Mouse (Mus musculus): ENCODE measurements at regions not wholly inside any gene's neighbourhood (a gene's known extent, or its start where the extent isn't known, plus 50 kb on each side); places are given as distances from the start of the nearest gene placed in this dataset.

- Histone ChIP-seq H3K9me3 (ENCODE audit: control insufficient read depth, low read length) (no peaks in the 10 kb centered on the region), H3K9ac (ENCODE audit: low read length) (no peak overlapping the region), H3K27me3 (ENCODE audit: control insufficient read depth, insufficient read depth, low read depth, low read length) (no peaks in the 10 kb centered on the region), H3K4me1 (replicated peaks; ENCODE audit: control insufficient read depth, insufficient read depth, low read length) (no peaks in the 10 kb centered on the region), H3K4me3 (ENCODE audit: low read length) (no peak overlapping the region), H3K27ac (ENCODE audit: low read length) (no peak overlapping the region), H3K4me2 (ENCODE audit: low read depth, low read length) (no peak overlapping the region), H3K36me3 (ENCODE audit: control insufficient read depth, insufficient read depth, low read length) (no peaks in the 10 kb centered on the region)
- no peak for ATAC-seq (ENCODE audit: low read depth)
- WGBS, result 72% methylated on average over 7 of the region's 7 CpGs
These were observed 142.5 kb downstream of the Atp23 start for GRCm38 (mm10) chr10:126758682-126759081.

GRCm38 (mm10) chr10:126753201-126753600 is 148.0 kb downstream of the Atp23 start:
- 60% methylated on average over 6 of the region's 6 CpGs for WGBS

GRCm38 (mm10) chr10:126752699-126753098 is 148.5 kb downstream of the Atp23 start:
- no peak overlapping the region for H3K4me3 ChIP-seq (ENCODE audit: low read length)
- 44% methylated on average over 11 of the region's 11 CpGs for WGBS
- H3K4me1 ChIP-seq (replicated peaks; ENCODE audit: control insufficient read depth, insufficient read depth, low read length), result no peaks in the 10 kb centered on the region
- no peak overlapping the region for H3K27ac ChIP-seq (ENCODE audit: low read length)
- ATAC-seq (ENCODE audit: low read depth), result no peak
- no peaks in the 10 kb centered on the region for H3K36me3 ChIP-seq (ENCODE audit: control insufficient read depth, insufficient read depth, low read length)
- H3K9ac ChIP-seq (ENCODE audit: low read length), result no peak overlapping the region
- no peaks in the 10 kb centered on the region for H3K9me3 ChIP-seq (ENCODE audit: control insufficient read depth, low read length)
- no peaks in the 10 kb centered on the region for H3K27me3 ChIP-seq (ENCODE audit: control insufficient read depth, insufficient read depth, low read depth, low read length)
- H3K4me2 ChIP-seq (ENCODE audit: low read depth, low read length), result no peak overlapping the region

More at GRCm38 (mm10) chr10:126753201-126753600, 148.0 kb downstream of the Atp23 start:
- H3K4me1 ChIP-seq (replicated peaks; ENCODE audit: control insufficient read depth, insufficient read depth, low read length), result no peaks in the 10 kb centered on the region
- H3K27ac ChIP-seq (ENCODE audit: low read length), result no peak overlapping the region
- no peaks in the 10 kb centered on the region for H3K9me3 ChIP-seq (ENCODE audit: control insufficient read depth, low read length)
- no peaks in the 10 kb centered on the region for H3K27me3 ChIP-seq (ENCODE audit: control insufficient read depth, insufficient read depth, low read depth, low read length)
- H3K4me3 ChIP-seq (ENCODE audit: low read length), result no peak overlapping the region
- ATAC-seq (ENCODE audit: low read depth), result no peak
- H3K4me2 ChIP-seq (ENCODE audit: low read depth, low read length), result no peak overlapping the region
- H3K36me3 ChIP-seq (ENCODE audit: control insufficient read depth, insufficient read depth, low read length), result no peaks in the 10 kb centered on the region
- no peak overlapping the region for H3K9ac ChIP-seq (ENCODE audit: low read length)

- Histone ChIP-seq H3K9ac (ENCODE audit: low read length) (no peak overlapping the region), H3K27me3 (ENCODE audit: control insufficient read depth, insufficient read depth, low read depth, low read length) (no peaks in the 10 kb centered on the region), H3K4me1 (replicated peaks; ENCODE audit: control insufficient read depth, insufficient read depth, low read length) (no peaks in the 10 kb centered on the region), H3K27ac (ENCODE audit: low read length) (no peak overlapping the region), H3K4me2 (ENCODE audit: low read depth, low read length) (no peak overlapping the region), H3K4me3 (ENCODE audit: low read length) (no peak overlapping the region), H3K9me3 (ENCODE audit: control insufficient read depth, low read length) (no peaks in the 10 kb centered on the region; the same call in 1 of the 2 replicates), H3K36me3 (ENCODE audit: control insufficient read depth, insufficient read depth, low read length) (no peaks in the 10 kb centered on the region)
- WGBS, result 52% methylated on average over 17 of the region's 17 CpGs
- no peak for ATAC-seq (ENCODE audit: low read depth)
These were observed 152.3 kb downstream of the Atp23 start for GRCm38 (mm10) chr10:126748696-126749466.

GRCm38 (mm10) chr10:126734661-126735060 is 166.5 kb downstream of the Atp23 start:
- no peaks in the 10 kb centered on the region for H3K4me1 ChIP-seq (replicated peaks; ENCODE audit: control insufficient read depth, insufficient read depth, low read length)

GRCm38 (mm10) chr10:126727840-126728239 is 173.3 kb downstream of the Atp23 start:
- ATAC-seq (ENCODE audit: low read depth), result no peak
- H3K4me2 ChIP-seq (ENCODE audit: low read depth, low read length), result no peak overlapping the region
- no peaks in the 10 kb centered on the region for H3K27me3 ChIP-seq (ENCODE audit: control insufficient read depth, insufficient read depth, low read depth, low read length)
- H3K27ac ChIP-seq (ENCODE audit: low read length), result no peak overlapping the region
- H3K4me1 ChIP-seq (replicated peaks; ENCODE audit: control insufficient read depth, insufficient read depth, low read length), result no peaks in the 10 kb centered on the region
- H3K4me3 ChIP-seq (ENCODE audit: low read length), result no peak overlapping the region
- WGBS, result 79% methylated on average over 4 of the region's 4 CpGs
- H3K9ac ChIP-seq (ENCODE audit: low read length), result no peak overlapping the region
- H3K36me3 ChIP-seq (ENCODE audit: control insufficient read depth, insufficient read depth, low read length), result no peaks in the 10 kb centered on the region
- H3K9me3 ChIP-seq (ENCODE audit: control insufficient read depth, low read length), result no peaks in the 10 kb centered on the region

More at GRCm38 (mm10) chr10:126734661-126735060, 166.5 kb downstream of the Atp23 start:
- no peak for ATAC-seq (ENCODE audit: low read depth)
- no peak overlapping the region for H3K9ac ChIP-seq (ENCODE audit: low read length)
- no peak overlapping the region for H3K4me2 ChIP-seq (ENCODE audit: low read depth, low read length)
- no peaks in the 10 kb centered on the region for H3K27me3 ChIP-seq (ENCODE audit: control insufficient read depth, insufficient read depth, low read depth, low read length)
- no peaks in the 10 kb centered on the region for H3K36me3 ChIP-seq (ENCODE audit: control insufficient read depth, insufficient read depth, low read length)
- H3K4me3 ChIP-seq (ENCODE audit: low read length), result no peak overlapping the region
- WGBS, result 48% methylated on average over 2 of the region's 2 CpGs
- no peaks in the 10 kb centered on the region for H3K9me3 ChIP-seq (ENCODE audit: control insufficient read depth, low read length)
- H3K27ac ChIP-seq (ENCODE audit: low read length), result no peak overlapping the region

GRCm38 (mm10) chr10:126717961-126718360 is 183.2 kb downstream of the Atp23 start:
- 42% methylated on average over 2 of the region's 2 CpGs for WGBS
- H3K27ac ChIP-seq (ENCODE audit: low read length), result no peak overlapping the region
- H3K9ac ChIP-seq (ENCODE audit: low read length), result no peak overlapping the region
- H3K9me3 ChIP-seq (ENCODE audit: control insufficient read depth, low read length), result no peaks in the 10 kb centered on the region
- no peak overlapping the region for H3K4me3 ChIP-seq (ENCODE audit: low read length)
- ATAC-seq (ENCODE audit: low read depth), result 0 out of 2 replicates have a peak, but pooled peaks have one; percentile 34
- no peaks in the 10 kb centered on the region for H3K27me3 ChIP-seq (ENCODE audit: control insufficient read depth, insufficient read depth, low read depth, low read length)
- no peaks in the 10 kb centered on the region for H3K4me1 ChIP-seq (replicated peaks; ENCODE audit: control insufficient read depth, insufficient read depth, low read length)
- H3K36me3 ChIP-seq (ENCODE audit: control insufficient read depth, insufficient read depth, low read length), result no peaks in the 10 kb centered on the region
- no peak overlapping the region for H3K4me2 ChIP-seq (ENCODE audit: low read depth, low read length)

- Histone ChIP-seq H3K9me3 (ENCODE audit: control insufficient read depth, low read length) (no peaks in the 10 kb centered on the region), H3K9ac (ENCODE audit: low read length) (no peak overlapping the region), H3K4me2 (ENCODE audit: low read depth, low read length) (no peak overlapping the region), H3K36me3 (ENCODE audit: control insufficient read depth, insufficient read depth, low read length) (no peaks in the 10 kb centered on the region), H3K27ac (ENCODE audit: low read length) (no peak overlapping the region), H3K4me3 (ENCODE audit: low read length) (no peak overlapping the region), H3K27me3 (ENCODE audit: control insufficient read depth, insufficient read depth, low read depth, low read length) (no peaks in the 10 kb centered on the region), H3K4me1 (replicated peaks; ENCODE audit: control insufficient read depth, insufficient read depth, low read length) (no peaks in the 10 kb centered on the region)
- ATAC-seq (ENCODE audit: low read depth), result no peak
- 8% methylated on average over 3 of the region's 3 CpGs for WGBS
These were observed 189.4 kb downstream of the Atp23 start for GRCm38 (mm10) chr10:126711758-126712157.

GRCm38 (mm10) chr10:126709219-126709917 is 191.8 kb downstream of the Atp23 start:
- Histone ChIP-seq H3K9ac (ENCODE audit: low read length) (no peak overlapping the region), H3K27me3 (ENCODE audit: control insufficient read depth, insufficient read depth, low read depth, low read length) (no peaks in the 10 kb centered on the region), H3K27ac (ENCODE audit: low read length) (no peak overlapping the region), H3K4me2 (ENCODE audit: low read depth, low read length) (no peak overlapping the region), H3K36me3 (ENCODE audit: control insufficient read depth, insufficient read depth, low read length) (no peaks in the 10 kb centered on the region), H3K9me3 (ENCODE audit: control insufficient read depth, low read length) (no peaks in the 10 kb centered on the region), H3K4me1 (replicated peaks; ENCODE audit: control insufficient read depth, insufficient read depth, low read length) (no peaks in the 10 kb centered on the region), H3K4me3 (ENCODE audit: low read length) (no peak overlapping the region)
- WGBS, result 69% methylated on average over 14 of the region's 14 CpGs
- no peak for ATAC-seq (ENCODE audit: low read depth)

All from lung, embryonic 16.5 days (tissue).